Mouse (Mus musculus): ENCODE measurements at regions not wholly inside any gene's neighbourhood (a gene's known extent, or its start where the extent isn't known, plus 50 kb on each side); places are given as distances from the start of the nearest gene placed in this dataset.
A peak's percentile ranks its signal among the peaks of the same experiment; 100 is the strongest.

GRCm38 (mm10) chr2:18617520-18617919 is 54.7 kb upstream of the Commd3 start:
- 22% methylated on average over 5 of the region's 5 CpGs for WGBS
- H3K9me3 ChIP-seq, result no peaks in the 10 kb centered on the region
- H3K27ac ChIP-seq, result no peak overlapping the region
- peaks cover 22% of the 10 kb centered on the region for H3K27me3 ChIP-seq (ENCODE audit: insufficient read depth, poor library complexity, severe bottlenecking)
- H3K4me3 ChIP-seq, result no peak overlapping the region
- no peaks in the 10 kb centered on the region for H3K36me3 ChIP-seq
- H3K4me1 ChIP-seq (replicated peaks), result peaks cover 8% of the 10 kb centered on the region
- no peak for DNase-seq (ENCODE audit: low spot score)

- Histone ChIP-seq H3K4me3 (peak overlapping the region; percentile 52), H3K36me3 (no peaks in the 10 kb centered on the region), H3K4me1 (replicated peaks) (peaks cover 26% of the 10 kb centered on the region), H3K27ac (no peak overlapping the region), H3K27me3 (ENCODE audit: insufficient read depth, poor library complexity, severe bottlenecking) (peaks cover 84% of the 10 kb centered on the region), H3K9me3 (no peaks in the 10 kb centered on the region)
- under 1% methylated on average over 10 of the region's 10 CpGs for WGBS
- DNase-seq (ENCODE audit: low spot score), result no peak
These were observed 62.4 kb upstream of the Commd3 start for GRCm38 (mm10) chr2:18609868-18610185.

GRCm38 (mm10) chr2:18609075-18609867 is 62.9 kb upstream of the Commd3 start:
- under 1% methylated on average over 51 of the region's 51 CpGs for WGBS
- DNase-seq (ENCODE audit: low spot score), result peak; percentile 56
- peak overlapping the region; percentile 52 for H3K4me3 ChIP-seq
- H3K36me3 ChIP-seq, result no peaks in the 10 kb centered on the region
- H3K4me1 ChIP-seq (replicated peaks), result peaks cover 26% of the 10 kb centered on the region
- peaks cover 86% of the 10 kb centered on the region for H3K27me3 ChIP-seq (ENCODE audit: insufficient read depth, poor library complexity, severe bottlenecking)
- peak overlapping the region; percentile 75; the same call in 1 of the 2 replicates for H3K27ac ChIP-seq
- H3K9me3 ChIP-seq, result no peaks in the 10 kb centered on the region

GRCm38 (mm10) chr2:18608260-18609074 is 63.7 kb upstream of the Commd3 start:
- under 1% methylated on average over 29 of the region's 29 CpGs for WGBS
- H3K4me1 ChIP-seq (replicated peaks), result peaks cover 26% of the 10 kb centered on the region
- H3K4me3 ChIP-seq, result peak overlapping the region; percentile 52
- H3K27ac ChIP-seq, result peak overlapping the region; percentile 75
- H3K9me3 ChIP-seq, result no peaks in the 10 kb centered on the region
- peaks cover 86% of the 10 kb centered on the region for H3K27me3 ChIP-seq (ENCODE audit: insufficient read depth, poor library complexity, severe bottlenecking)
- no peaks in the 10 kb centered on the region for H3K36me3 ChIP-seq
- peak; percentile 71 for DNase-seq (ENCODE audit: low spot score)

- H3K4me3 ChIP-seq, result peak overlapping the region; percentile 52
- H3K4me1 ChIP-seq (replicated peaks), result peaks cover 26% of the 10 kb centered on the region
- no peaks in the 10 kb centered on the region for H3K9me3 ChIP-seq
- H3K27me3 ChIP-seq (ENCODE audit: insufficient read depth, poor library complexity, severe bottlenecking), result peaks cover 80% of the 10 kb centered on the region
- no peaks in the 10 kb centered on the region for H3K36me3 ChIP-seq
- WGBS, result 2% methylated on average over 14 of the region's 14 CpGs
- no peak for DNase-seq (ENCODE audit: low spot score)
- H3K27ac ChIP-seq, result peak overlapping the region; percentile 75
These were observed 64.5 kb upstream of the Commd3 start for GRCm38 (mm10) chr2:18607586-18608259.

- Histone ChIP-seq H3K9me3 (no peaks in the 10 kb centered on the region), H3K4me1 (replicated peaks) (peaks cover 26% of the 10 kb centered on the region), H3K27ac (no peak overlapping the region), H3K36me3 (no peaks in the 10 kb centered on the region), H3K4me3 (peak overlapping the region; percentile 52), H3K27me3 (ENCODE audit: insufficient read depth, poor library complexity, severe bottlenecking) (peaks cover 74% of the 10 kb centered on the region)
- WGBS, result 4% methylated on average over 6 of the region's 6 CpGs
- DNase-seq (ENCODE audit: low spot score), result no peak
These were observed 65.1 kb upstream of the Commd3 start for GRCm38 (mm10) chr2:18607088-18607487.

GRCm38 (mm10) chr2:18592221-18592620 is 80.0 kb upstream of the Commd3 start:
- Histone ChIP-seq H3K27ac (no peak overlapping the region), H3K27me3 (ENCODE audit: insufficient read depth, poor library complexity, severe bottlenecking) (peaks cover 14% of the 10 kb centered on the region), H3K4me3 (no peak overlapping the region), H3K9me3 (no peaks in the 10 kb centered on the region), H3K4me1 (replicated peaks) (peaks cover 3% of the 10 kb centered on the region; the same call in 1 of the 2 replicates), H3K36me3 (no peaks in the 10 kb centered on the region)
- DNase-seq (ENCODE audit: low spot score), result no peak
- WGBS, result 80% methylated on average over 4 of the region's 4 CpGs

- DNase-seq (ENCODE audit: low spot score), result no peak
- H3K4me1 ChIP-seq (replicated peaks), result peaks cover 7% of the 10 kb centered on the region; the same call in 1 of the 2 replicates
- peaks cover 19% of the 10 kb centered on the region for H3K27me3 ChIP-seq (ENCODE audit: insufficient read depth, poor library complexity, severe bottlenecking)
- H3K27ac ChIP-seq, result peak overlapping the region; percentile 83; the same call in 1 of the 2 replicates
- 5% methylated on average over 4 of the region's 4 CpGs for WGBS
- no peaks in the 10 kb centered on the region for H3K9me3 ChIP-seq
- no peaks in the 10 kb centered on the region for H3K36me3 ChIP-seq
- H3K4me3 ChIP-seq, result peak overlapping the region; percentile 58
These were observed 84.0 kb upstream of the Commd3 start for GRCm38 (mm10) chr2:18588232-18588631.

- Histone ChIP-seq H3K27me3 (ENCODE audit: insufficient read depth, poor library complexity, severe bottlenecking) (peaks cover 19% of the 10 kb centered on the region), H3K36me3 (no peaks in the 10 kb centered on the region), H3K4me3 (peak overlapping the region; percentile 58), H3K27ac (peak overlapping the region; percentile 83), H3K4me1 (replicated peaks) (peaks cover 7% of the 10 kb centered on the region; the same call in 1 of the 2 replicates), H3K9me3 (no peaks in the 10 kb centered on the region)
- peak; percentile 54 for DNase-seq (ENCODE audit: low spot score)
- WGBS, result under 1% methylated on average over 16 of the region's 16 CpGs
These were observed 84.4 kb upstream of the Commd3 start for GRCm38 (mm10) chr2:18587746-18588231.

GRCm38 (mm10) chr2:18586925-18587724 is 85.1 kb upstream of the Commd3 start:
- no peaks in the 10 kb centered on the region for H3K9me3 ChIP-seq
- H3K4me3 ChIP-seq, result peak overlapping the region; percentile 58
- DNase-seq (ENCODE audit: low spot score), result peak; percentile 87
- H3K27ac ChIP-seq, result peak overlapping the region; percentile 83
- H3K36me3 ChIP-seq, result no peaks in the 10 kb centered on the region
- WGBS, result 1% methylated on average over 31 of the region's 31 CpGs
- H3K4me1 ChIP-seq (replicated peaks), result peaks cover 7% of the 10 kb centered on the region; the same call in 1 of the 2 replicates
- peaks cover 19% of the 10 kb centered on the region for H3K27me3 ChIP-seq (ENCODE audit: insufficient read depth, poor library complexity, severe bottlenecking)

- DNase-seq (ENCODE audit: low spot score), result no peak
- 33% methylated on average over 9 of the region's 9 CpGs for WGBS
- no peaks in the 10 kb centered on the region for H3K36me3 ChIP-seq
- H3K9me3 ChIP-seq, result no peaks in the 10 kb centered on the region
- no peak overlapping the region for H3K27ac ChIP-seq
- H3K4me3 ChIP-seq, result no peak overlapping the region
- H3K27me3 ChIP-seq (ENCODE audit: insufficient read depth, poor library complexity, severe bottlenecking), result peaks cover 19% of the 10 kb centered on the region
- peaks cover 7% of the 10 kb centered on the region; the same call in 1 of the 2 replicates for H3K4me1 ChIP-seq (replicated peaks)
These were observed 86.4 kb upstream of the Commd3 start for GRCm38 (mm10) chr2:18585564-18586336.

Data from hindbrain, embryonic 10.5 days (tissue).